Mouse (Mus musculus) limb, embryonic 14.5 days (tissue): Measurements from ENCODE around the gene Evi5. TPM values are rescaled to one million over a fixed set of nuclear protein-coding genes. Genes with fewer than 3 reads are reported as not detected.

Experiments used
- ATAC-seq: fragments of 200-750 bp; cut with Nextera tagmentation; 2 replicates; pipeline ENCODE4 v1.8.0; 2017; ENCODE audit warnings: low read depth, moderate number of reproducible peaks, moderate TSS enrichment; ENCODE audit not compliant: low FRiP score
- DNase-seq: peaks from one replicate; pipeline ENCODE4 v3.0.0-alpha.2; 2015; ENCODE audit warnings: low spot score
- H3K27ac ChIP-seq: fragments of 300-500 bp; sonication (generic); replicated peaks from 2 replicates; pipeline ENCODE4 v1.5.1; 2014; ENCODE audit warnings: low read depth, mild to moderate bottlenecking, low read length, moderate library complexity, mixed read lengths
- H3K27me3 ChIP-seq: fragments of 300-500 bp; sonication (generic); 2 replicates; pipeline ENCODE4 v1.6.1; 2014; ENCODE audit warnings: low read length, mixed read lengths; ENCODE audit not compliant: control insufficient read depth, insufficient read depth
- H3K36me3 ChIP-seq: fragments of 300-500 bp; sonication (generic); 2 replicates; pipeline ENCODE4 v1.6.1; 2014; ENCODE audit warnings: mild to moderate bottlenecking, low read length, moderate library complexity, mixed read lengths; ENCODE audit not compliant: control insufficient read depth, insufficient read depth
- H3K4me1 ChIP-seq: fragments of 300-500 bp; sonication (generic); 2 replicates; pipeline ENCODE4 v1.6.1; 2014; ENCODE audit warnings: antibody characterized with exemption, low read length, mixed read lengths; ENCODE audit not compliant: control insufficient read depth, insufficient read depth
- H3K4me2 ChIP-seq: fragments of 300-500 bp; sonication (generic); replicated peaks from 2 replicates; pipeline ENCODE4 v1.6.1; 2014; ENCODE audit warnings: low read depth, mild to moderate bottlenecking, low read length, moderate library complexity; ENCODE audit not compliant: severe bottlenecking
- H3K4me3 ChIP-seq: fragments of 300-500 bp; sonication (generic); replicated peaks from 2 replicates; pipeline ENCODE4 v1.5.1; 2014; ENCODE audit warnings: low read length
- H3K9ac ChIP-seq: fragments of 300-500 bp; sonication (generic); 2 replicates; pipeline ENCODE4 v1.6.1; 2014; ENCODE audit warnings: mild to moderate bottlenecking, low read depth, low read length, moderate library complexity; ENCODE audit not compliant: severe bottlenecking
- H3K9me3 ChIP-seq: fragments of 300-500 bp; sonication (generic); 2 replicates; pipeline ENCODE4 v1.6.1; 2016; ENCODE audit warnings: low read length; ENCODE audit not compliant: control insufficient read depth
- POLR2A ChIP-seq: fragments of 200-500 bp; IDR thresholded peaks from 2 replicates; pipeline ENCODE4 v1.8.0; 2012; ENCODE audit warnings: inconsistent platforms, mild to moderate bottlenecking, moderate library complexity, borderline replicate concordance; ENCODE audit not compliant: insufficient read depth, insufficient read length; ENCODE audit errors: extremely low read depth
- WGBS: fragments of 180-500 bp; shearing (Covaris S2); extraction: QIAGEN DNeasy Blood & Tissue Kit; methylation state at CpG from one replicate; pipeline ENCODE4 v1.1.7; 2014; 5-methylcytosine and 5-hydroxymethylcytosine counted together
- polyA plus RNA-seq, 2 experiments: library from polyadenylated mRNA; depleted of rRNA in 1 of 2; stranded (reverse) in 1 of 2; unstranded in 1 of 2; fragments of >200 nt; fragmentation: Nextera tagmentation in 1 of 2; extraction: Ambion mirVana in 1 of 2; gene quantifications; 2 replicates each; pipeline versions ENCODE4 v1.2.1 to v1.2.3; 2012 to 2014

Gene Evi5
- polyA plus RNA-seq, 2 experiments, result 31.2 to 60.2 TPM

DNA sequence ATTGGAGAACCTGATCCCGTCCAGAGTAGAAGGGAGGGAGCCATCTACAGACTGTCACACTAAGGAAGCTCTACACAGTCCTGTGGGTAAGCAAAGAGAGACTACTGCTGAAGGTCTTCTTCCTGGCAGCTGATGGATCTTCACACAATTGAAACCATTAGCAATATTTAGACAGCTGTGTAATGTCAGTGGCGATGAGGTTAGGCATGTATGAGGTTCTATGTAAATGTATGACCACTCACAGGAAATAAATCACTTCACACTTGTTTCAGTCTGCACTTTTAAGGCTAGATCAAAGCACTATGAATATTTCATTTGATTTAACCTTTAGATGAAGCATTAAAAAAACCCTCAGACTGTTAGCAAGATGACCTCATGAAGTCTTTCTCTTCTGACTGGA lies 118.8 kb downstream of the Evi5 start:
- no peak for DNase-seq
- Histone ChIP-seq H3K9me3 (no peaks in the 10 kb centered on the region), H3K4me3 (no peak overlapping the region), H3K27me3 (no peaks in the 10 kb centered on the region), H3K9ac (no peak overlapping the region), H3K4me2 (no peak overlapping the region), H3K36me3 (peaks cover 3% of the 10 kb centered on the region; the same call in 1 of the 2 replicates), H3K27ac (no peak overlapping the region), H3K4me1 (no peaks in the 10 kb centered on the region)
- no peak for ATAC-seq
- no peak for TF ChIP-seq POLR2A
- WGBS, result 68% methylated on average over 2 of the region's 2 CpGs

DNA sequence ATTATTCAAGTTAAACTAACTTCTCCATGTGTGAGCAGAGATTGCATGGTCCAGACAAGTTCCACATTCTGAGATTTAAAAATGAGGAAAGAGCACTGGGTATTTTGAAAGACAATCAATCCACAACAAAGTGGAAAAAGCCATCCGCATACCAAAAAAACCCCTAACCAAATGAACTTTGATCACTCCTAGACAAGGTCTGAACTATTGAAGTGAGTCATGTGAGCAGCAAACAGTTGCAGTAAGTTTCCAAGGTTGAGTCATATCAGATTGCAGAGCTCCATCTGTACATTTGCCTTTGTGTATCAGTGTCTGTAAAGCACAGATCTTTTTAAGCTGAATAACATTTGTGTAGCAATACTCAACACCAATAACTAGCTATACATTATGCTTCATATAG lies 120.2 kb downstream of the Evi5 start:
- no peak overlapping the region for H3K4me3 ChIP-seq
- no peaks in the 10 kb centered on the region for H3K4me1 ChIP-seq
- H3K4me2 ChIP-seq, result no peak overlapping the region
- ATAC-seq (no peak), DNase-seq (no peak)
- H3K9ac ChIP-seq, result no peak overlapping the region
- WGBS, result 95% methylated on average over 1 of the region's 1 CpGs
- H3K36me3 ChIP-seq, result peaks cover 2% of the 10 kb centered on the region; the same call in 1 of the 2 replicates
- H3K27ac ChIP-seq, result no peak overlapping the region
- TF ChIP-seq POLR2A, result no peak
- H3K27me3 ChIP-seq, result no peaks in the 10 kb centered on the region
- H3K9me3 ChIP-seq, result no peaks in the 10 kb centered on the region

DNA sequence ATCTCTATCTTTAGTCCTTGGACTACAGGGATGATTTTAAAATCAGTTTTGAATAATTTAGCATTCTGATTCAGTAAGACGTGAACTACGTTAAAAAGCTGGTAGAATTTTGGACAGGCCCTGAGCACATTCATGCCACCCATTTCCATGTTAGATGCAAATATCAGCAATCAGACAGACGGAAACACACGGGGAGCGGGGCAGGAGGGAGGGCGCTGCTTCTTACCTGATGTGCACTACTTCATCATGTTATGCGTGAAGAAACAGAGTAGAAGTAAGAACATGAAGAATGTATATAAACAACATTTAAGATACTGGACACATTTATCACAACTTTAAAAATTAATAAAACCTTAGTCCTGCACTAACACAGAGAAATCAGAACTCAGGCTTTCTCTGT lies 121.3 kb downstream of the Evi5 start:
- no peaks in the 10 kb centered on the region for H3K27me3 ChIP-seq
- H3K27ac ChIP-seq, result no peak overlapping the region
- H3K4me3 ChIP-seq, result no peak overlapping the region
- no peaks in the 10 kb centered on the region for H3K4me1 ChIP-seq
- no peaks in the 10 kb centered on the region for H3K9me3 ChIP-seq
- no peak overlapping the region for H3K9ac ChIP-seq
- DNase-seq (no peak), ATAC-seq (no peak)
- no peaks in the 10 kb centered on the region; the same call in 1 of the 2 replicates for H3K36me3 ChIP-seq
- TF ChIP-seq POLR2A, result no peak
- 96% methylated on average over 7 of the region's 7 CpGs for WGBS
- H3K4me2 ChIP-seq, result no peak overlapping the region

DNA sequence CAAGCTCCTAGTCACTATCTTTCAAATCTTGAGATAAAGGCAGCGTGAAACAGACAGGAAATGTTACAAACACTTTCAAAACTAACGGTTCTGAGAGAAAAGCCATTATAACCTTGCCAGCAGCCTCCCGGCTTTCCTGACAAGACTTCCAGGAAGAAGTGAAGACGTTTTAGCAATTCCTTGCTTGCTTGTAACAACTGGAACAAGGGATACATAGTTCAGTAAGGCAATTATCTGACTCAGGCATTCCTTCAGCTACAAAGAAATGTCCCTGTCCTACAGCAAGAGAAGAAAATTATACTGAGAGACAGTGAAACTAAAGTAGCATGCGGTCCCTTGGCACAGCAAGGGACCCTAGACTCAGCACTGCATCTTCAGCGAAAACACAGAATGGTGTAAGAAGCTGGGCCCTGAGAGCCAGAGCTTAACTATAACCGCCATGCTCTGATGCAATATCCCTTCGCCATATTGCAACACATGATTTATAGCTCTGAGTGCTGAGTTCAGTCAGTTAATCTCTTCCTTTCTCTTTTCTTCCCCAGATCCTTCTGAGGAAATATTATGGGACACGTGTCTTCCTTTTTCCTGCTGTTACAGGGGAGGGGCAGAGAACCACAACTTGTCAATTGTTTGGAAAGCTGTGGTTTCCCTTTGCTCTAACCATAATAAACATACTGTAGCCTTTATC lies 125.5 kb downstream of the Evi5 start:
- ATAC-seq (no peak), DNase-seq (no peak)
- Histone ChIP-seq H3K9ac (no peak overlapping the region), H3K4me1 (no peaks in the 10 kb centered on the region), H3K27me3 (no peaks in the 10 kb centered on the region), H3K4me3 (no peak overlapping the region), H3K9me3 (no peaks in the 10 kb centered on the region), H3K4me2 (no peak overlapping the region), H3K36me3 (peaks cover 9% of the 10 kb centered on the region; the same call in 1 of the 2 replicates), H3K27ac (no peak overlapping the region)
- WGBS, result 69% methylated on average over 9 of the region's 9 CpGs
- no peak for TF ChIP-seq POLR2A

DNA sequence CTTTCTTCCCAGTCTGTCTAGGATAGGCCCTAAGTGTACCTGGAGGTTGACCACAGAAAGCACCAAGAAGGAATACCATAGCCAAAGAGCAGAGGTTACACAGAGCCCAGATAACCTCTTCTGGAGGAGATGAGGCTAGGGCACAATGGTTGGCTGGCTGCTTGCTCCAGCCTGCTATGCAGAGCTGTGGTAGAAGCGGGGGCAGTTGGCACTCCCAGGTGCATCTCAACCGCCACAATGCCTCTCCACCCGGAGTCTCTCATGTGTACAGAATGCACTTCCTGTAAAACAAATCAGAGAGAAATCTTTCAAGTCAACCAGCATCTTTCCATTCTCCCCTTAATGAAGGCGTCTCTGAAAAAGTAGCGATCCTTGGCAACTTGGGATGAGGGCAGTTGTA lies 135.9 kb downstream of the Evi5 start:
- DNase-seq (no peak), ATAC-seq (no peak)
- no peak overlapping the region for H3K27ac ChIP-seq
- no peak overlapping the region for H3K4me2 ChIP-seq
- no peak overlapping the region for H3K9ac ChIP-seq
- H3K9me3 ChIP-seq, result no peaks in the 10 kb centered on the region
- H3K27me3 ChIP-seq, result no peaks in the 10 kb centered on the region
- 0 out of 2 replicates have a peak, but pooled peaks cover 3% of the 10 kb centered on the region for H3K36me3 ChIP-seq
- no peak overlapping the region for H3K4me3 ChIP-seq
- no peak for TF ChIP-seq POLR2A
- 89% methylated on average over 5 of the region's 5 CpGs for WGBS
- no peaks in the 10 kb centered on the region for H3K4me1 ChIP-seq

DNA sequence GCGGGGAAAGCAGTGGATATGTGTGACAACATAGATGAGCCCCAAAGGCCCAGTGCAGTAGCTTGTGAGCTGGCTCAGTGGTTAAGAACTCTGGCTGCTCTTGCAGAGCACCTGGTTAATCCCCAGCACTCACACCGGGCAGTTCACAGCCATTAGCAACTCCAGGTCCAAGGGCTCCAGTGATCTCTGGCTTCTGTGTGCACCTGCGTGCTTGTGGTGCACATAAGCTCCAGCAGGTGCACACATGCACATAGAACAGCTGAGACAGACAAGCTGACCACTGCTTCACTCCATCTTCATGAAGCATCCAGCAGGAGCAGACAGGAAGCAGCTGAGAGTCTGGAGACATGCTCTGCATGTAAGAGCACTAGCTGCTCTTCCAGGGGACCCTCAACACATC lies 136.6 kb downstream of the Evi5 start:
- no peak overlapping the region for H3K4me2 ChIP-seq
- H3K27ac ChIP-seq, result no peak overlapping the region
- TF ChIP-seq POLR2A, result no peak
- no peaks in the 10 kb centered on the region for H3K27me3 ChIP-seq
- WGBS, result 79% methylated on average over 3 of the region's 3 CpGs
- no peak for DNase-seq
- H3K36me3 ChIP-seq, result 0 out of 2 replicates have a peak, but pooled peaks cover 3% of the 10 kb centered on the region
- ATAC-seq, result no peak
- H3K9ac ChIP-seq, result no peak overlapping the region
- H3K4me3 ChIP-seq, result no peak overlapping the region
- H3K4me1 ChIP-seq, result no peaks in the 10 kb centered on the region
- no peaks in the 10 kb centered on the region for H3K9me3 ChIP-seq
